Mouse (Mus musculus) left cerebral cortex, postnatal 36 days (tissue): Measurements from ENCODE around the gene Trappc5. TPM values are rescaled to one million over a fixed set of nuclear protein-coding genes. Genes with fewer than 3 reads are reported as not detected.

Experiments
- DNase-seq, 2 experiments: peaks; one replicate each; pipeline ENCODE4 v3.0.0; 2021 to 2022; ENCODE audit warnings: low spot score in 2 of 2, mixed read lengths in 1 of 2
- intact Hi-C: fragments of 180-260 bp; cut with DNase I; formaldehyde crosslinking; loops from one replicate; pipeline ENCODE4 v1.15.1; 2025
- total RNA-seq, 2 experiments: library from RNA; stranded (reverse); gene quantifications; 2 replicates each; pipeline ENCODE4 v1.2.3; 2021

Trappc5 gene
- total RNA-seq = 10 to 100 TPM; 25.5 to 26.8 TPM

GRCm38 (mm10) chr8:3676131-3676992 lies at the start of gene Trappc5:
TSS of gene Trappc5 (plus strand) at chr8:3676299.
- peak; percentile 96 to 97 for DNase-seq
- intact Hi-C loops = loop anchor here (2.0 kb wide), 1 partner anchor 56 kb away; the partner anchor contains the start of genes Pet100 and Xab2

- intact Hi-C loops = no loop called here
- no peak for DNase-seq
These were observed 49.1 kb upstream of the Trappc5 start for GRCm38 (mm10) chr8:3626971-3627370.

GRCm38 (mm10) chr8:3628014-3628413 lies 48.1 kb upstream of the Trappc5 start:
- DNase-seq = no peak
- intact Hi-C loops = no loop called here

DNA sequence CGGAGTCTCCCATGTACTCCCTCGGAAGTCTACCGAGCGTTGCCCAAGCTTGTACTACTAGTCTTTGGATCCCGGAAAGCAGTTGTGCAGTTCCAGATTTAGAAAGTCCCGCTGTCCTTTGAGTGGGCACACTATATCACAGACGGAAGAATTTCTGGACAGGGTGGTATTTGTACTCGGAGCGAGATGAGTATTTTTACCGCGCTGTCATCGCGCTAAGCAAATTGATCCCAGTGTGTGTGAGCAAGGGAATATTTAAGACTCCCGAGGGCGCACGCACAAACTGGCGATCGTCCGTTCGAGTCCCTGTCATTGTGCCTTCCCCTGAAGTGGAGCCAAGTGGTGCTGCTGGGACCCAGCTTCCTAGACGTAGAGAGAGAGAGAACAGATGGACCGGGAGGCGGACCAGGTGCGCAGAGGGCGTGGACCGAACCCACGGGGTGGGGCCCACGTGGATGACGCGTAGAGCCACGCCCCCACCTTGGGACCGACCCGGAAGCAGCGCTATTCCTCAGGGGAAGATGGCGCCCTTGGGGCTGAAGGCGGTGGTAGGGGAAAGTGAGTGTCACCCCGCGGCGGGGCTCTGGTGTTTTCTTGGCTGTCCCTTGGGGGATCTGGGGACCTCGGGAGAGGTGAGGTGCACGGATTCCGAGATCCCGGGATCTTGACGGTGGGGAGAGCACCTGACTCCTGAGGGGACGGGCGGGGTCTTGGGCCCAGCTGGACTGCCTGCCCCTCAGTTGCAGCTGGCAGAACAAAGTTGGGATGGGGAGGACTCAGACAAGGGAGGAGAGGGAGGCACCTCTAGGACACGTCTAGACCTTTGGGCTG lies 45.2 kb upstream of the Trappc5 start, which contains the start of gene Stxbp2:
Gene Stxbp2 (plus strand): TSS at position 309 of the 831 bp plus-strand sequence.
- DNase-seq = peak; percentile 67 to 75

GRCm38 (mm10) chr8:3631478-3631875 lies 44.6 kb upstream of the Trappc5 start:
- DNase-seq = no peak
- intact Hi-C loops = no loop called here

More for the DNA sequence above, 45.2 kb upstream of the Trappc5 start, which contains the start of gene Stxbp2:
- intact Hi-C loops = no loop called here

DNA sequence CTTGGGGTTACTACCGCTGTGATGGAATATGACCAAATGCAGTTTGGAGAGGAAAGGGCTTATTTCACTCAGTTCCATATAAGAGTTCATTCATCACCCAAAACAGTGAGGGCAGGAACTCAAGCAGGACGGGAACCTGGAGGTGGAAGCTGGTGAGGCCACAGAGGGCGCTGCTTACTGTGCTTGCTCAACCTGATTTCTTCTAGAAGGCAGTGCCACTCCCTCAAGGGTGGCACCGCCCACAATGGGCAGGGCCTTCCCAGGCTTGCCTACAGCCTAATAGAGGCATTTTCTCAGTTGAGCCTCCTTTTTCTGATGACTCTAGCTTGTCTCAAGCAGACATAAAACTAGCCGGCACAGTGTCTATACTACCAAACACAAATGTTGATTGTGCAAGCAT lies 30.3 kb upstream of the Trappc5 start:
- intact Hi-C loops = no loop called here
- DNase-seq = no peak

DNA sequence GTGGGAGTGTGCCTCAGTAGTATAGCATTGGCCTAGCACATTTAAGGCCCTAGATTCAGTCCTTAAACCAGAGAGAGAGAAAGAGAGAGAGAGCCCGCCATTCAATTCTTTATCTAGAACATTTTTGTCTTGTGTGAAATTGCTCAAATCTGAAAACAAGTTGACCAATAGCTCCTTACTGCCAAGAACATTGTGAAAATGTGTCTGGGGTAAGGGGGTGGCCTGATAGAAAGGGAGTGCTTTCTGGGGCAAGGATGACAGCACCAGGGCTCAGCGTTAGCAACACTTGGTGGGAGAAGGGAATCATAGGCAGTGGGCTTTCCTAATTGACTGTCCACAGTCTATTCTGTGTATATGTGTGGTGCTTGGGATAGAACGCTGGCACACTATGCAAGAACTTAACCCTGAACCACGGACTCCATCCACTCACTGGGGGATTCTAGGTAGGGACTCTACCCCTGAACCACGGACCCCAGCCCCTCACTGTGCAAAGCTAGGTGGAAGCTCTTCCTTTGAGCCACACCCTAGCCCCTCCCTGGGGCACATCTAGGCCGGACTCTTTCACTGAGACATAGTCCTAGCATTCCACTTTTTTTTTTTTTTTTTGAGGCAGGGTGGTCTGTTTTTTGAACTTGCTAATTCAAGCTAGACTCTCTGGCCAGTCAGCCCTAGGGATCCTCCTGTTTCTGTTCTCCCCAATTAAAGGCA lies 29.1 kb upstream of the Trappc5 start:
- intact Hi-C loops = no loop called here
- DNase-seq = no peak

GRCm38 (mm10) chr8:3647561-3647960 lies 28.5 kb upstream of the Trappc5 start:
- intact Hi-C loops = no loop called here
- DNase-seq = no peak

GRCm38 (mm10) chr8:3648268-3648667 lies 27.8 kb upstream of the Trappc5 start:
- intact Hi-C loops = no loop called here
- DNase-seq = no peak

DNA sequence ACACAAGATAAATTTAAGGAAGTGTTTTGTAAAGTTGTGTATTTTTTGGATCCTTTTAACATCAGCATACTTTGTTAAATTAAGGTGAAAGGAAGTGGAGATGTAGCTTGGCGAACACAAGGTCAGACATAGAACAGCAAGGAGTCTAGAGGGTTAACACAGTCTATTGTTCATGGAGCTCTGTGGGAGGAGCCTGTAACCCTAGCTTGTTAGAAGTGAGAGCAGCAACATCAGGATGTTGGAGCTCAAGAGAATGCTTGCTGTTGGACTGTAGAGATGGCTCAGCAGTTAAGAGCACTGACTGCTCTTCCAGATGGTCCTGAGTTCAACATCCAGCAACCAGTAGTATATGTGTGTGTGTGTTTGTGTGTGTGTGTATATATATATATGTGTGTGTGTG lies 27.1 kb upstream of the Trappc5 start:
- DNase-seq = no peak
- intact Hi-C loops = no loop called here

GRCm38 (mm10) chr8:3652845-3653244 lies 23.3 kb upstream of the Trappc5 start:
- DNase-seq = no peak
- intact Hi-C loops = no loop called here

DNA sequence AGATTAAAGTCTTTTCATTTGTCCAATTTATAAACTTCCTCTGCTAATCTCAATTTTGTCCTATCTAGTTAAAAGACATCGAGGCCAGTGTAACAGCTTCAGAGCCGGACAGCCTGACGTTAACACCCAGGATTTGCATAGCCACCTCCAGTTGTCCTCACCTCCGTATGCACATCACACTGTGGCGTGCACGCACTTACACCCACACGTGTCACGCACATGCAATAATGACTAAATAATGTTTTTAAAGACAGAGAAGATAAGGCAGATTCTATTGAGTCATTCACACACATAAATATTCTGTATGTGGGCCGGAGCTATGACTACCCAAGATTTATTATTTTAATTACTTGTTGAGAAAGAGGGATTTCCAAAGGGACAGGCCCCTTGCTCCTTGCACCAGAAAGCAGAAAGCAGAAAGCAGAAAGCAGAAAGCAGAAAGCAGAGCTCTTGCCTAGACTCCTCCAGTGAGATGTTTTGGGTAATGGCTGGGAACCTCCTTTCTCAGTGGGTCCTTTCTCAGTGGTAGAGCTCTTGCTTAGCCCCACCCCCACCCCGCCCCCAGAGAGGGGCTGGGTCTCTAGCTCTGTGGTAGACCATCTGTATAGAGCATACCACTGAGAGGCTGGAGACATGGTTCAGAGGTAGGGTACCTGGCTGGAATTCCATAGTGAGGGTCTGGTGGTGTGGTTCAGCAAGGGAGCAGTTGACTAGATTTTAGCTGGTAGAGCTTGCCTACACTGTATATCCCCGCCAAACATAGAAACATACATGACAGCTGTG lies 21.2 kb upstream of the Trappc5 start:
- intact Hi-C loops = no loop called here

DNA sequence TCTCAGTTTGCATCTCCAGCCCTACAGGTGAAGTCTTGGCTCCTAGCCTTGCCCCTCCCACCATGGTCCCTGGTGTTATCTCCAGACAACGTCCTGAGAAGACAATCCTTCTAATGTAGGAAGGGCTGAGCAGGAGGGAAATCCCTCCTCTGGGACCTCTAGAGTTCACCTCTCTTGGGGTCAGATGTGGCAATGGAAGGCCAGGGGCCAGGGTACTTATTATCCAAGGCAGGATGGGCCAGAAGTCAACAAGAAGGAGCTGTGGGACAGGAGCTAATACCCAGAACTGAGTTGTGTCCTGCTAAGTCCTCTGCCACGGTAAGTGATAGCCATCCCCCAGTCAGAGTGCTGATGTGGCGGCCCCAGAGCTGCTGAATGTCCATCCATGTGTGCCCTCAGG lies 20.6 kb upstream of the Trappc5 start, which contains the start of gene Retn:
Gene Retn (plus strand): TSS at position 245 of the 400 bp plus-strand sequence.
- no peak for DNase-seq
- intact Hi-C loops = no loop called here

More for the DNA sequence above, 21.2 kb upstream of the Trappc5 start:
- DNase-seq = no peak

- DNase-seq = peak in 1 of 2 experiments; percentile 9
- intact Hi-C loops = no loop called here
These were observed 19.2 kb upstream of the Trappc5 start for GRCm38 (mm10) chr8:3656725-3657381.

DNA sequence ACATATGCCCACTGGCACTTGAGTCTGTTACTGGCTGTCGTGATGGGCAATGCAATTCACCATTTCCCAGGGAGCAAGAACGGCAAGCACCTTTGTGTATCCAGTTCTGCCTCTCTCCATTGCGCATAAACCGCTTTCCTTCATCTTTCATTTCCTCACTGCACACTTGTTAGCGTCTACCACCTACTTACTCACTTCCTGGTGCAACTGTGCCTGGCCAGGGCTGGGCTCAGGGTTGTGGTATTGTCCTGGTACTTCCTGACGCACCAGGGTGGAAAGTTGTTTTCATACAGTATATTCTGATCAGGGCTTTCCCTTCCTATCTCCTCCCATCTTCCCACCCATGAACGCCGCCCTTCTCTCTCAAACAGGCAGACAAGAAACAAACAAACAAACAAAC lies 15.2 kb upstream of the Trappc5 start:
- DNase-seq = no peak
- intact Hi-C loops = no loop called here

- intact Hi-C loops = no loop called here
These were observed 11.7 kb upstream of the Trappc5 start for GRCm38 (mm10) chr8:3664405-3664804.

DNA sequence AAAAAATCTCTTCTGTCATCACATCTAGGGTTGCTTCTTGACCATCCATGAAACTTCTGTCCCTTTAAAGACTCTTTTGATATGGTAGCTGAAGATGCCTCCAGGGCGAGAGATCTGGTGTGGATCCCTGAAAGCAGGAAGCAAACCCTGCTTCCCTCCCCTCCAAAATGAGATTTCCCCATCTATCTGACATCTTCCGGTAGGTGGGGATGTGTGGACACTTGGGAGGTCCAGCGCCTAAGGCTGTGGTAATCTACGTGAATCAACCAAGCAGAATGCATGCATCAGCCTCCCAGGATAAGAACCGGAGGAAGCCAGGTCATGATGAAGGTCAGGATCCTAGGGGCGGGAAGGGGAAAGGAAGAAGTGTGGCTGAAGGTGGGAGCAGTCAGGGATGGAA lies 10.6 kb upstream of the Trappc5 start, which contains the start of gene Mcemp1:
Gene Mcemp1 (plus strand): TSS at position 248 of the 400 bp plus-strand sequence.
- DNase-seq = no peak
- intact Hi-C loops = no loop called here

More at GRCm38 (mm10) chr8:3664405-3664804, 11.7 kb upstream of the Trappc5 start:
- DNase-seq = no peak

GRCm38 (mm10) chr8:3670388-3670787 lies 5.7 kb upstream of the Trappc5 start:
- DNase-seq = no peak
- intact Hi-C loops = loop anchor here (5.0 kb wide), 1 partner anchor 113 kb away; no protein-coding TSS in a partner anchor
